ENCODE assay signal across 19 mouse cellular contexts in the genomic region with DNA sequence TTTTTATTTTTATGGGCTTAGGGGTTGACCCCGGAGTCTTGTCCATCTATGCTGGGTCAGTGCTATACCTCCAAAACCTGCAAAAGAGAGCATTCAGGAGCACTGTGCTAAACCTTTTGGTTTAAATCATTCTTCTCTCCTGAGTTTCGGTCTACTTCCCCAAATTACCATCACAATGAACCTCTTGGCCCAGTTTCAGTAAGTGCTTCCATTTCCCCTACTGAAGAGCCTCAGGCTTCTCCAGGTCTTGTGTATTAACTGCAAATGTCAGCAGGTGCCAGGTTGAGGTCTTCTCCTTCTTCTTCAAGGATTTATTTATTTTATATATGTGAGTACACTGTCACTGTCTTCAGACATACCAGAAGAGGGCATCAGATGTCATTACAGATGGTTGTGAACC. TPM values are rescaled to one million over a fixed set of nuclear protein-coding genes. Genes with fewer than 3 reads are reported as not detected.
"Had no signal": no experiment of that assay in that cellular context is flagged by ENCODE, and none has a peak within 500 bp of the region (broad histone marks: within the 10 kb centered on the region; RNA-seq: fewer than 3 reads in every experiment).

No protein-coding gene starts in this region.

- ATAC-seq: liver, postnatal 0 days; lung, postnatal 0 days had no signal

- H3K9ac ChIP-seq: limb, embryonic 12.5 days; limb, embryonic 15.5 days; liver, embryonic 14.5 days; liver, postnatal 0 days; lung, embryonic 14.5 days had no signal

- DNase-seq: kidney, adult 11 months; kidney, adult 9 months; kidney, postnatal 14 days; layer of hippocampus, postnatal 36 days; liver, postnatal 0 days; lung, embryonic 14.5 days; thymus, adult 2 months; thymus, postnatal 14 days; thymus, postnatal 4 days had no signal

- H3K27me3 ChIP-seq: limb, embryonic 12.5 days; limb, embryonic 15.5 days; megakaryocyte, embryonic 14.5 days had no signal

- H3K4me3 ChIP-seq: layer of hippocampus, adult 2 months; left cerebral cortex, adult 2 months; limb, embryonic 12.5 days; limb, embryonic 15.5 days; megakaryocyte, embryonic 14.5 days; midbrain, embryonic 10.5 days had no signal

- H3K36me3 ChIP-seq: limb, embryonic 12.5 days; limb, embryonic 15.5 days; midbrain, embryonic 10.5 days had no signal

- H3K4me2 ChIP-seq: limb, embryonic 12.5 days; limb, embryonic 15.5 days; liver, embryonic 11.5 days; lung, embryonic 14.5 days had no signal

- H3K4me1 ChIP-seq: limb, embryonic 12.5 days; limb, embryonic 15.5 days; megakaryocyte, embryonic 14.5 days had no signal

- H3K9me3 ChIP-seq: limb, embryonic 12.5 days; limb, embryonic 15.5 days; megakaryocyte, embryonic 14.5 days; midbrain, embryonic 10.5 days had no signal

- H3K27ac ChIP-seq: layer of hippocampus, adult 2 months; left cerebral cortex, adult 2 months; limb, embryonic 12.5 days; limb, embryonic 15.5 days; liver, embryonic 14.5 days; macrophage; midbrain, embryonic 10.5 days had no signal

RNA-seq across cellular contexts. Expression of a gene that starts 55.6 kb away (rescaled TPM):
- polyA plus RNA-seq: macrophage had no signal
